Mouse (Mus musculus) intestine, embryonic 15.5 days (tissue): ENCODE data around the gene Ptpn7. TPM values are rescaled to one million over a fixed set of nuclear protein-coding genes. Genes with fewer than 3 reads are reported as not detected.
"Not testable (repeated sequence)": the region's sequence is repeated elsewhere in the genome, so short reads cannot be mapped to it uniquely, and the experiment has no call there.

Experiments used
- ATAC-seq: fragments of 200-750 bp; cut with Nextera tagmentation; 2 replicates; pipeline ENCODE4 v1.8.0; 2017; ENCODE audit warnings: moderate TSS enrichment, moderate library complexity
- H3K27ac ChIP-seq: fragments of 300-500 bp; sonication (generic); 2 replicates; pipeline ENCODE4 v1.5.1; 2015; ENCODE audit warnings: mild to moderate bottlenecking, inconsistent platforms
- H3K27me3 ChIP-seq: fragments of 300-500 bp; sonication (generic); replicated peaks from 2 replicates; pipeline ENCODE4 v1.6.1; 2015; ENCODE audit warnings: inconsistent platforms
- H3K36me3 ChIP-seq: fragments of 300-500 bp; sonication (generic); 2 replicates; pipeline ENCODE4 v1.6.1; 2015; ENCODE audit warnings: inconsistent platforms
- H3K4me1 ChIP-seq: fragments of 300-500 bp; sonication (generic); replicated peaks from 2 replicates; pipeline ENCODE4 v1.6.1; 2015; ENCODE audit warnings: inconsistent platforms
- H3K4me2 ChIP-seq: fragments of 300-500 bp; sonication (generic); replicated peaks from 2 replicates; pipeline ENCODE4 v1.6.1; 2015; ENCODE audit warnings: mild to moderate bottlenecking, inconsistent platforms
- H3K4me3 ChIP-seq: fragments of 300-500 bp; sonication (generic); replicated peaks from 2 replicates; pipeline ENCODE4 v1.5.1; 2015; ENCODE audit warnings: inconsistent platforms
- H3K9ac ChIP-seq: fragments of 300-500 bp; sonication (generic); 2 replicates; pipeline ENCODE4 v1.6.1; 2015; ENCODE audit warnings: inconsistent platforms
- H3K9me3 ChIP-seq: fragments of 300-500 bp; sonication (generic); 2 replicates; pipeline ENCODE4 v1.6.1; 2016; ENCODE audit warnings: inconsistent platforms
- WGBS: fragments of 180-500 bp; shearing (Covaris S2); methylation state at CpG from one replicate; pipeline ENCODE4 v1.1.7; 2015; 5-methylcytosine and 5-hydroxymethylcytosine counted together
- polyA plus RNA-seq: library from polyadenylated mRNA; unstranded; fragments of >200 nt; fragmentation: Nextera tagmentation; extraction: Ambion mirVana; gene quantifications from 2 replicates; pipeline ENCODE4 v1.2.1, GENCODE M21; 2015

The Ptpn7 gene
- polyA plus RNA-seq, 1 experiment from 2014 or later, result 2.0 TPM

DNA sequence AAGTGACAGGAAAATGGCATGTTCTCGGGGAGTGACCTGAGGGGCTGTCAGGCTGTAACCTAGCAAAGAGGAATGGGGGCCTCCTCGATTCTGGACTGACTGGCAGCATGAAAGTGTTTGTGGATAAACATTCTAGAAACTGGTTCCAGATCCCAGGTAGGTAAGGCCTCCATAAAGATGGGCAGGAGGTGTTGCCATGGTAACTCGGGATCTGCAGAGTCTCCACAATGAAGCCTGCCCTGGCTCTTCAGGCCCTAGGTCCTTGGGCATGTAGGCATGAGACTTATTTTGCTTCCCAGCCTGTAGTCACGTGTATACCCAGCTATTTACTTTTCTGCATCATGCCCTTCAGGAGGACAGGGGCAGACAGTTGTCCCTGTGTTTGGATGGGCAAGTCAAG is 48.8 kb downstream of the Ptpn7 start:
- Histone ChIP-seq H3K27ac (peak overlapping the region; percentile 74; the same call in 1 of the 2 replicates), H3K9ac (no peak overlapping the region)

GRCm38 (mm10) chr1:135181880-135182623 is 49.6 kb downstream of the Ptpn7 start:
- H3K4me3 ChIP-seq, result no peak overlapping the region
- no peaks in the 10 kb centered on the region for H3K9me3 ChIP-seq
- H3K9ac ChIP-seq, result no peak overlapping the region
- 0 out of 2 replicates have a peak, but pooled peaks cover 2% of the 10 kb centered on the region for H3K27me3 ChIP-seq
- H3K27ac ChIP-seq, result peak overlapping the region; percentile 82
- H3K4me1 ChIP-seq, result peaks cover 24% of the 10 kb centered on the region
- no peak for ATAC-seq
- no peaks in the 10 kb centered on the region for H3K36me3 ChIP-seq
- 81% methylated on average over 8 of the region's 8 CpGs for WGBS
- H3K4me2 ChIP-seq, result no peak overlapping the region

More for the DNA sequence above, 48.8 kb downstream of the Ptpn7 start:
- no peaks in the 10 kb centered on the region for H3K9me3 ChIP-seq
- H3K4me2 ChIP-seq, result no peak overlapping the region
- H3K27me3 ChIP-seq, result no peaks in the 10 kb centered on the region
- H3K4me3 ChIP-seq, result no peak overlapping the region
- peaks cover 24% of the 10 kb centered on the region for H3K4me1 ChIP-seq
- ATAC-seq, result no peak
- no peaks in the 10 kb centered on the region for H3K36me3 ChIP-seq
- 49% methylated on average over 4 of the region's 4 CpGs for WGBS

DNA sequence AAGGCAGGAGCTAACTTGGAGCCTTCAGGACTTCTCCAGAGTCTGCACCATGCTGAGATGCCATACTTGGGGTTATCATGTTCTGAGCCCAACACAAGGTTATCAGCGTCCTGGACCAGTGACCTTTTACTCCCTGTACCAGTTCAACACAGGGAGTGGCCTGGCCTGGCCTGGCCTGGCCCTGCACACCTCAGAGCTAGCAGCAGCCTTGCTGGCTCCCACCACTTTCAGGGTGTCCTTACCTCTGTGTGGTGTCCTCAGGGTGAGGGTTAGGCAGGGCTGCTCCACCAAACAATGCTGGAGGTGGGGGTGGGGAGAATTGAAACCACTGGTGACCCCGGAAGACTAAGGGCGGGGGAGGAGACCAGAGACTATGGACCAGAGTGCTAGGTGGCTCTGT is 50.5 kb downstream of the Ptpn7 start:
- H3K27ac ChIP-seq, result peak overlapping the region; percentile 82
- no peaks in the 10 kb centered on the region for H3K9me3 ChIP-seq
- 0 out of 2 replicates have a peak, but pooled peaks cover 2% of the 10 kb centered on the region for H3K27me3 ChIP-seq
- H3K4me2 ChIP-seq, result peak overlapping the region; percentile 39
- peak; percentile 35 for ATAC-seq
- H3K36me3 ChIP-seq, result no peaks in the 10 kb centered on the region
- H3K4me3 ChIP-seq, result no peak overlapping the region
- peaks cover 24% of the 10 kb centered on the region for H3K4me1 ChIP-seq
- no peak overlapping the region for H3K9ac ChIP-seq
- WGBS, result 65% methylated on average over 3 of the region's 3 CpGs

DNA sequence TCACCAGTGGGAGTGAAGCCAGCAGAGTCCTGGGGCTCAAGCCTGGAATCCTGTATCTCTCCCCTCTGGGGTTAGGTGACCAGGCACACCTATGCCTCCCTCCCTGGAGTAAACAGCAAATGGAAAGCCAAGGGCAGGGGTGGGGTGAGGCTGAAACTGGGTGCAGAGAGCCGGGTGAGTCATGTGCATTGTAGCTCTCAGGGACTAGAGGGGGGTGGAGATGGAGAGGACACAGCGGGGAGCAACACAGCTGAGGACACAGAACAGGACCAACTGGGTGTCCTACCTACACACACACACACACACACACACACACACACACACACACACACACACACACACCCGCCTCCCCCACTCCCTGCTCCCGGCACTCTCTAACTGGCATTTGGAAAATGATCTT is 50.9 kb downstream of the Ptpn7 start:
- H3K36me3 ChIP-seq, result no peaks in the 10 kb centered on the region
- no peaks in the 10 kb centered on the region for H3K9me3 ChIP-seq
- H3K9ac ChIP-seq, result no peak overlapping the region
- 51% methylated on average over 4 of the region's 4 CpGs for WGBS
- peak; percentile 78 for ATAC-seq
- 0 out of 2 replicates have a peak, but pooled peaks cover 2% of the 10 kb centered on the region for H3K27me3 ChIP-seq
- peak overlapping the region; percentile 39 for H3K4me2 ChIP-seq
- H3K4me3 ChIP-seq, result no peak overlapping the region
- H3K4me1 ChIP-seq, result peaks cover 24% of the 10 kb centered on the region
- H3K27ac ChIP-seq, result peak overlapping the region; percentile 82

- 0 out of 2 replicates have a peak, but pooled peaks have one; percentile 2 for ATAC-seq
- Histone ChIP-seq H3K9ac (no peak overlapping the region), H3K27ac (peak overlapping the region; percentile 82), H3K4me3 (no peak overlapping the region), H3K9me3 (no peaks in the 10 kb centered on the region), H3K36me3 (no peaks in the 10 kb centered on the region), H3K4me2 (peak overlapping the region; percentile 39; the same call in 1 of the 2 replicates), H3K27me3 (0 out of 2 replicates have a peak, but pooled peaks cover 2% of the 10 kb centered on the region), H3K4me1 (peaks cover 24% of the 10 kb centered on the region)
- WGBS, result 59% methylated on average over 11 of the region's 11 CpGs
These were observed 51.6 kb downstream of the Ptpn7 start for GRCm38 (mm10) chr1:135183941-135184570.

- Histone ChIP-seq H3K9ac (no peak overlapping the region), H3K36me3 (no peaks in the 10 kb centered on the region), H3K4me3 (no peak overlapping the region), H3K27me3 (0 out of 2 replicates have a peak, but pooled peaks cover 2% of the 10 kb centered on the region), H3K4me2 (no peak overlapping the region), H3K27ac (no peak overlapping the region), H3K9me3 (no peaks in the 10 kb centered on the region), H3K4me1 (peaks cover 21% of the 10 kb centered on the region)
- ATAC-seq, result no peak
- WGBS, result 49% methylated on average over 5 of the region's 5 CpGs
These were observed 53.4 kb downstream of the Ptpn7 start for GRCm38 (mm10) chr1:135185936-135186335.

DNA sequence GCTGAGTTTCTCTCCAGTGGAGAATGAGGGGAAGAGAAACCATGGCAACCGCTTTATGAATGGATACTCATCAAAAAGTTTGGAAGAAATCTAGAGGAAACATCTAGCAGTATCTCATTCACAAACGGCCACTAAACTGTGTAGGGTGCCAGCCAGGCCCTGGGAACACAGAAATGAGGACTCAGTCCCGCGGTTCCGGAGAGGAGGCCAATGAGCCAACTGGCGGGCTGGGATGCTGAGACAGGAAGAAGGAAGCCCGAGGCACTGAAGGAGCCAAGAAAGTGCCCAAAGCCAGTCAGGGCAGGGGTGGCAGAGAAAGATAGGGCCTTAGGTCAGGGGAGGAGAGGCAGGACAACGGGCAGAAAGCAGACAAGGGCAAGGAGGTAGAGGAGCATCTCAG is 53.9 kb downstream of the Ptpn7 start:
- Histone ChIP-seq H3K27me3 (0 out of 2 replicates have a peak, but pooled peaks cover 2% of the 10 kb centered on the region), H3K4me3 (no peak overlapping the region), H3K4me2 (no peak overlapping the region), H3K9ac (no peak overlapping the region), H3K27ac (no peak overlapping the region), H3K4me1 (peaks cover 17% of the 10 kb centered on the region), H3K36me3 (no peaks in the 10 kb centered on the region), H3K9me3 (no peaks in the 10 kb centered on the region)
- no peak for ATAC-seq
- 52% methylated on average over 8 of the region's 8 CpGs for WGBS

- peaks cover 12% of the 10 kb centered on the region for H3K4me1 ChIP-seq
- not testable (repeated sequence) for H3K9ac ChIP-seq, H3K9me3 ChIP-seq, H3K27me3 ChIP-seq, H3K4me3 ChIP-seq, ATAC-seq, H3K4me2 ChIP-seq, H3K36me3 ChIP-seq, H3K27ac ChIP-seq
- WGBS, result 47% methylated on average over 2 of the region's 2 CpGs
These were observed 54.5 kb downstream of the Ptpn7 start for GRCm38 (mm10) chr1:135187016-135187415.

DNA sequence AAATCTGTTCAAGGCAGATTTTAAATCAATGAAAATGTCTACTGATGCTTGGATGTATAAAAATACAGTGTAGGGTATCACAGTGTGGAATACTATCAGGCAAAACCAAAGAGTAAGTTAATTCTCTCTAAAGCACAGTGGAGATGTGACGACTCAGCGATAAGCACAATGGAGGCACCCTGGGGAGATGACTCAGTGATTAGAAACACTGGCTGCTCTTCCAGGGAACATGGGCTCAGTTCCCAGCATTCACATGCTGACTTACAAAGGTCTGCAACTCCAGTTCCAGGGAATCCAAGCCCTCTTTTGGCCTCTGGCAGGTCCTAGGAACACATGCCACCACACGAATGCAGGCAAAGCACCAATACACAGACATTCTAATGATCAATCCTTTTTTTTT is 55.7 kb downstream of the Ptpn7 start:
- Histone ChIP-seq H3K27me3 (0 out of 2 replicates have a peak, but pooled peaks cover 2% of the 10 kb centered on the region), H3K36me3 (no peaks in the 10 kb centered on the region), H3K4me1 (peaks cover 2% of the 10 kb centered on the region), H3K9ac (no peak overlapping the region), H3K4me3 (no peak overlapping the region), H3K9me3 (no peaks in the 10 kb centered on the region), H3K4me2 (no peak overlapping the region), H3K27ac (no peak overlapping the region)
- ATAC-seq, result no peak
- WGBS, result 50% methylated on average over 3 of the region's 3 CpGs

- no peak overlapping the region for H3K9ac ChIP-seq
- no peaks in the 10 kb centered on the region for H3K9me3 ChIP-seq
- 0 out of 2 replicates have a peak, but pooled peaks cover 2% of the 10 kb centered on the region for H3K27me3 ChIP-seq
- H3K4me3 ChIP-seq, result no peak overlapping the region
- 86% methylated on average over 4 of the region's 4 CpGs for WGBS
- H3K4me1 ChIP-seq, result no peaks in the 10 kb centered on the region
- no peak for ATAC-seq
- no peak overlapping the region for H3K27ac ChIP-seq
- no peak overlapping the region for H3K4me2 ChIP-seq
- H3K36me3 ChIP-seq, result no peaks in the 10 kb centered on the region
These were observed 56.7 kb downstream of the Ptpn7 start for GRCm38 (mm10) chr1:135189186-135189585.

GRCm38 (mm10) chr1:135194335-135194734 is 61.8 kb downstream of the Ptpn7 start:
- H3K4me1 ChIP-seq, H3K27me3 ChIP-seq, H3K27ac ChIP-seq, ATAC-seq, H3K36me3 ChIP-seq, H3K9ac ChIP-seq, H3K4me2 ChIP-seq, H3K9me3 ChIP-seq, H3K4me3 ChIP-seq: not testable (repeated sequence)
- 81% methylated on average over 5 of the region's 5 CpGs for WGBS
